ENCODE assay signal across 22 mouse cellular contexts in genomic region chr4:7527718-7528117, GRCm38 (mm10).
A peak's percentile ranks its signal among the peaks of the same experiment; 100 is the strongest.
DNase-seq lines count a peak whose midpoint lies in the region; ATAC-seq lines count a peak whose summit lies in the region.
"Had no signal": no experiment of that assay in that cellular context is flagged by ENCODE, and none has a peak within 500 bp of the region (broad histone marks: within the 10 kb centered on the region; RNA-seq: fewer than 3 reads in every experiment).

No protein-coding gene starts in this region.

- H3K27ac ChIP-seq in heart, embryonic 12.5 days (ENCODE audit: poor library complexity, severe bottlenecking) = no peak overlapping the region
- H3K27ac ChIP-seq: gastrocnemius, adult 2 months; heart, embryonic 13.5 days had no signal

- H3K36me3 ChIP-seq in heart, embryonic 12.5 days = no peaks in the 10 kb centered on the region
- H3K36me3 ChIP-seq: heart, embryonic 13.5 days had no signal

- no peak overlapping the region for H3K9ac ChIP-seq in heart, embryonic 12.5 days
- H3K9ac ChIP-seq: forebrain, postnatal 0 days; heart, embryonic 13.5 days had no signal

- no peaks in the 10 kb centered on the region for H3K27me3 ChIP-seq in heart, embryonic 12.5 days (replicated peaks)
- H3K27me3 ChIP-seq: heart, embryonic 13.5 days had no signal

- intact Hi-C loops in left cerebral cortex, postnatal 25 days (cut with DNase I) = no loop called here

- H3K4me2 ChIP-seq in heart, embryonic 12.5 days = no peak overlapping the region
- H3K4me2 ChIP-seq: heart, embryonic 13.5 days had no signal

- peak; percentile 23 for ATAC-seq in activated CD4-positive, CD25-positive, alpha-beta regulatory T cell, adult 4 months
- no peak for ATAC-seq in heart, embryonic 12.5 days (ENCODE audit: insufficient number of reproducible peaks, low FRiP score)
- no peak for ATAC-seq in erythroid progenitor cell, adult 5-6 weeks (replicated peaks; ENCODE audit: low FRiP score, poor library complexity, severe bottlenecking)
- ATAC-seq: forebrain, embryonic 14.5 days; forebrain, postnatal 0 days; hindbrain, embryonic 16.5 days; intestine, postnatal 0 days had no signal

- DNase-seq in 3T3-L1 (ENCODE audit: low read depth, low spot score) (peak; percentile 29), 416B (ENCODE audit: low read depth) (peak; percentile 81)
- no peak for DNase-seq in left cerebral cortex, postnatal 25 days (ENCODE audit: low spot score in 2 of 2)
- DNase-seq: adrenal gland, postnatal 10 days; adrenal gland, postnatal 36 days; B cell, adult 2 months; cerebellum, adult 18-20 months; cerebellum, adult 9-10 months; cerebellum, postnatal 14 days; forebrain, postnatal 0 days; gastrocnemius, adult 2 months; gastrocnemius, postnatal 14 days; heart, adult 11 months; heart, postnatal 14 days; heart, postnatal 4 days had no signal

- no peaks in the 10 kb centered on the region for H3K9me3 ChIP-seq in heart, embryonic 12.5 days (replicated peaks)
- H3K9me3 ChIP-seq: heart, embryonic 13.5 days had no signal

- 72% methylated on average over 2 of the region's 2 CpGs for WGBS in heart, embryonic 12.5 days

- H3K4me3 ChIP-seq in heart, embryonic 12.5 days = no peak overlapping the region
- H3K4me3 ChIP-seq: gastrocnemius, adult 2 months; heart, embryonic 13.5 days had no signal

- H3K4me1 ChIP-seq in heart, embryonic 12.5 days (replicated peaks) = no peaks in the 10 kb centered on the region
- H3K4me1 ChIP-seq: heart, embryonic 13.5 days had no signal

Comparison
In these comparisons a context has a peak if more than half of its experiments do, and no peak if none do; other contexts are left out.
1. DNase-seq: peak in 3T3-L1 (single experiment) and 416B (single experiment); none in left cerebral cortex, postnatal 25 days (0 of 2).